Mouse (Mus musculus): ENCODE results near the gene Smyd3.

- TF ChIP-seq CTCF (IDR thresholded peaks at IDR 0.05): no peak
- TF ChIP-seq EP300 (IDR thresholded peaks at IDR 0.05): no peak
Observed at GRCm38 (mm10) chr1:179108759-179109158, 409.1 kb downstream of the Smyd3 start.
